Comparison of ENCODE assay signal across 8 mouse cellular contexts in the genomic region with DNA sequence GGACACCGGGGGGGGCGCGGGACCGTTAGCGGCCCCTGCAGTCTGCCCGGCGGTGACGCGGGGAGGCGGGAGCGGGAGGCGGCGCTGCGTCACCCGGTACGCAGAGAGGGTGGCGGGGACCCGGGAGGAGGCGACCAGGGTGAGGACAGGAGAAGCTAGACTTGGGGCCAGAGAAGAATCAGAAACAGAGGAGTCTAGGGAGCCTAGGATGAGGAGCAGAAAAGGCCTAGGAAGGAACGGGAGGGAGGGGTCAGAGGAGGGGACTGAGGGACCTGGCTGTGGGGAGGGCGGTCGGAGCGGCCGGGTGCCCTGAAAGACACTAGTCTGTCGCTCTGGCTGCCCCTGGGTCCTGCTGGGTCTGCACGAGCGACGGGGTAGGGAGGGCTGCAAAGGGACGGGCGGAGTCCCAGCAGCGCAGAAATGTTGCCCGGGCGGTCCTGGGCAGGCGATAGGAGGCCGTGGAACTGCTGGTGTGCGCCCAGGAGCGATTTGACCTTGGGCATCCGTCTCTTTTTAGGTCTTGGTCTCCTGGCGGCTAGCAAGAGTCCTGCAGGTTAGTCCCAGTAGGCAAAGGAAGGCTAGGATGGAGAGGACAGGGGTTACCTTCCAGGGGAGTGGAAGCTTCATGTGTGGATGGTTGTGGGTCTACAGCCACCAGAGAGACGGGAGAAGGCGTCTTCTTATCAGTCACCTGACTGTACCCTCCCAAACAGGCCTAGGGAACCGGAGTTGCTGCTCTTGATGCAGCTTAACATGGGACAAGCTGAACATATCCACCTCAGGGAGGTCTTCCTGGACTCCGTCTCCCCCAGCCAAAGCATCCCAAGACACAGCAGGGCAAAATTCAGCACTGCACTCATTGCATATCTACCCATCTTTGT. TPM values are rescaled to one million over a fixed set of nuclear protein-coding genes. Genes with fewer than 3 reads are reported as not detected.
A peak's percentile ranks its signal among the peaks of the same experiment; 100 is the strongest.
DNase-seq lines count a peak whose midpoint lies in the region; ATAC-seq and TF ChIP-seq lines count a peak whose summit lies in the region.

A gene (minus strand): TSS at position 453 of the 881 bp plus-strand sequence.

- peak; percentile 46 to 57 for ATAC-seq in hematopoietic stem cell, adult 5-6 weeks (replicated peaks in 1 of 2; ENCODE audit: insufficient read depth in 1 of 2, low FRiP score in 2 of 2, low TSS enrichment in 1 of 2, low read depth in 1 of 2, poor library complexity in 2 of 2, severe bottlenecking in 2 of 2)
- peak; percentile 65 for ATAC-seq in lung, embryonic 16.5 days (ENCODE audit: low read depth)

- in situ Hi-C loops in ES-E14 (cut with MboI; ENCODE audit: low sequenced_read_pairs in 2 of 2, unreplicated experiment in 2 of 2): no loop called here

- no peaks in the 10 kb centered on the region for H3K36me3 ChIP-seq in ES-E14 (ENCODE audit: control insufficient read depth, insufficient read depth, low read length, poor library complexity, severe bottlenecking)
- no peaks in the 10 kb centered on the region for H3K36me3 ChIP-seq in lung, embryonic 16.5 days (ENCODE audit: control insufficient read depth, insufficient read depth, low read length)

- peaks cover 0 to 18% of the 10 kb centered on the region in 2 experiments; a peak in 2 of 4 replicates for H3K4me1 ChIP-seq in ES-E14 (ENCODE audit: control insufficient read depth in 2 of 2, insufficient read depth in 2 of 2, low read length in 2 of 2, poor library complexity in 1 of 2)
- peaks cover 54% of the 10 kb centered on the region for H3K4me1 ChIP-seq in lung, embryonic 16.5 days (replicated peaks; ENCODE audit: control insufficient read depth, insufficient read depth, low read length)

- no peaks in the 10 kb centered on the region for H3K9me3 ChIP-seq in ES-E14 (ENCODE audit: control insufficient read depth, insufficient read depth, low read depth, low read length)
- no peaks in the 10 kb centered on the region for H3K9me3 ChIP-seq in lung, embryonic 16.5 days (ENCODE audit: control insufficient read depth, low read length)

- peak within 1 kb of the TSS; percentile 90 for H3K4me2 ChIP-seq in lung, embryonic 16.5 days (ENCODE audit: low read depth, low read length)

- peak within 1 kb of the TSS; percentile 78 to 92 for H3K4me3 ChIP-seq in ES-E14 (ENCODE audit: insufficient read depth in 1 of 2, low read depth in 1 of 2, low read length in 2 of 2, poor library complexity in 1 of 2, severe bottlenecking in 1 of 2)
- H3K4me3 ChIP-seq in lung, embryonic 16.5 days (ENCODE audit: low read length): peak within 1 kb of the TSS; percentile 84

- no peaks in the 10 kb centered on the region for H3K27me3 ChIP-seq in lung, embryonic 16.5 days (ENCODE audit: control insufficient read depth, insufficient read depth, low read depth, low read length)

- no peak for DNase-seq in ES-E14 (ENCODE audit: low read depth, low spot score)
- DNase-seq in cerebellum, adult 18-20 months: peak; percentile 91
- DNase-seq in frontal cortex, adult 2 months (ENCODE audit: extremely low spot score in 1 of 2, low spot score in 1 of 2): peak; percentile 63 to 86
- DNase-seq in layer of hippocampus, adult 9-11 months: peak; percentile 88
- DNase-seq in ovary, postnatal 14 days (ENCODE audit: low spot score): peak; percentile 65
- peak; percentile 86 for DNase-seq in thymus, postnatal 25 days

- H3K27ac ChIP-seq in ES-E14 (ENCODE audit: insufficient read depth, low read depth, low read length, poor library complexity, severe bottlenecking): no peak within 1 kb of the TSS; the same call in 1 of the 2 replicates
- H3K27ac ChIP-seq in lung, embryonic 16.5 days (ENCODE audit: low read length): peak within 1 kb of the TSS; percentile 92

- 4% methylated on average over 43 of the region's 43 CpGs for WGBS in lung, embryonic 16.5 days

- peak within 1 kb of the TSS; percentile 75 for H3K9ac ChIP-seq in ES-E14 (ENCODE audit: insufficient read depth, low read depth, low read length, poor library complexity, severe bottlenecking)
- H3K9ac ChIP-seq in lung, embryonic 16.5 days (ENCODE audit: low read length): peak within 1 kb of the TSS; percentile 95

TF ChIP-seq in ES-E14, 5 proteins besides CTCF, POLR2A, EP300 and RAD21:
- TF ChIP-seq ZNF384 (IDR thresholded peaks at IDR 0.05; ENCODE audit: low read depth, low read length): no peak
- no peak for TF ChIP-seq MAFK (IDR thresholded peaks at IDR 0.05; ENCODE audit: insufficient read depth, low read depth, low read length)
TF ChIP-seq in ES-E14: peak in this region for 0.

RNA-seq across cellular contexts. Expression of the gene that starts here (rescaled TPM):
- 2.4 and 3.4 TPM in 2 replicates for total RNA-seq in ES-E14 (2012; rRNA removed)
- polyA plus RNA-seq in frontal cortex, adult 2 months (2012; rRNA removed): 50.2 TPM in 2 replicates
- 20.3 and 28.3 TPM in 2 replicates for total RNA-seq in hematopoietic stem cell, adult 5-6 weeks (2017)
- polyA plus RNA-seq in lung, embryonic 16.5 days (2015; fragmentation: Nextera tagmentation; extraction: Ambion mirVana): 25.2 and 26.4 TPM in 2 replicates
